Mouse (Mus musculus) cerebellum, postnatal 10 days (tissue): ENCODE measurements at regions not wholly inside any gene's neighbourhood (a gene's known extent, or its start where the extent isn't known, plus 50 kb on each side); places are given as distances from the start of the nearest gene placed in this dataset.

ENCODE experiments used
- DNase-seq, 2 experiments: peaks; one replicate each; pipeline ENCODE4 v3.0.0; 2021; ENCODE audit warnings: mixed read lengths in 2 of 2

GRCm38 (mm10) chr19:13980988-13981630, 67.8 kb downstream of the Olfr1505 start:
- DNase-seq = peak; percentile 69 to 82

GRCm38 (mm10) chr19:13982823-13983222, 69.5 kb downstream of the Olfr1505 start:
- DNase-seq = no peak
